Mouse (Mus musculus): Measurements from ENCODE around the gene Odf2l.
A peak's percentile ranks its signal among the peaks of the same experiment; 100 is the strongest.

Odf2l gene

GRCm38 (mm10) chr3:145118254-145119001, at the start of gene Odf2l:
TSS of gene Odf2l (plus strand) at chr3:145118588.
- DNase-seq (ENCODE audit: low read depth in 1 of 2, low spot score in 2 of 2) = peak; percentile 86 to 96

GRCm38 (mm10) chr3:145068964-145069363, 49.4 kb upstream of the Odf2l start:
- DNase-seq (ENCODE audit: low read depth in 1 of 2, low spot score in 2 of 2) = no peak

GRCm38 (mm10) chr3:145072339-145072738, 46.0 kb upstream of the Odf2l start:
- DNase-seq (ENCODE audit: low read depth in 1 of 2, low spot score in 2 of 2) = no peak

GRCm38 (mm10) chr3:145078405-145078804, 40.0 kb upstream of the Odf2l start:
- no peak for DNase-seq (ENCODE audit: low read depth in 1 of 2, low spot score in 2 of 2)

GRCm38 (mm10) chr3:145080904-145081303, 37.5 kb upstream of the Odf2l start:
- DNase-seq (ENCODE audit: low read depth in 1 of 2, low spot score in 2 of 2) = no peak

- no peak for DNase-seq (ENCODE audit: low read depth in 1 of 2, low spot score in 2 of 2)
Measured at GRCm38 (mm10) chr3:145083081-145083480, 35.3 kb upstream of the Odf2l start.

GRCm38 (mm10) chr3:145086180-145086579, 32.2 kb upstream of the Odf2l start:
- DNase-seq (ENCODE audit: low read depth in 1 of 2, low spot score in 2 of 2) = no peak

GRCm38 (mm10) chr3:145087857-145088598, 30.4 kb upstream of the Odf2l start:
- DNase-seq (ENCODE audit: low read depth in 1 of 2, low spot score in 2 of 2) = no peak

GRCm38 (mm10) chr3:145099291-145099690, 19.1 kb upstream of the Odf2l start, which contains the start of gene Clca2:
TSS of gene Clca2 (minus strand) at chr3:145099443.
- no peak for DNase-seq (ENCODE audit: low read depth in 1 of 2, low spot score in 2 of 2)

- DNase-seq (ENCODE audit: low read depth in 1 of 2, low spot score in 2 of 2) = no peak
Measured at GRCm38 (mm10) chr3:145101891-145102555, 16.4 kb upstream of the Odf2l start.

- no peak for DNase-seq (ENCODE audit: low read depth in 1 of 2, low spot score in 2 of 2)
Measured at GRCm38 (mm10) chr3:145103321-145103720, 15.1 kb upstream of the Odf2l start.

- DNase-seq (ENCODE audit: low read depth in 1 of 2, low spot score in 2 of 2) = no peak
Measured at GRCm38 (mm10) chr3:145103770-145104169, 14.6 kb upstream of the Odf2l start.

- no peak for DNase-seq (ENCODE audit: low read depth in 1 of 2, low spot score in 2 of 2)
Measured at GRCm38 (mm10) chr3:145105076-145105772, 13.2 kb upstream of the Odf2l start.

GRCm38 (mm10) chr3:145105773-145106504, 12.4 kb upstream of the Odf2l start:
- DNase-seq (ENCODE audit: low read depth in 1 of 2, low spot score in 2 of 2) = no peak

- no peak for DNase-seq (ENCODE audit: low read depth in 1 of 2, low spot score in 2 of 2)
Measured at GRCm38 (mm10) chr3:145115169-145115568, 3.2 kb upstream of the Odf2l start.

GRCm38 (mm10) chr3:145117637-145118036, 751 bp upstream of the Odf2l start:
- DNase-seq (ENCODE audit: low read depth in 1 of 2, low spot score in 2 of 2) = no peak

- DNase-seq (ENCODE audit: low read depth in 1 of 2, low spot score in 2 of 2) = no peak
Measured at GRCm38 (mm10) chr3:145119002-145119358, 592 bp downstream of the Odf2l start.

- no peak for DNase-seq (ENCODE audit: low read depth in 1 of 2, low spot score in 2 of 2)
Measured at GRCm38 (mm10) chr3:145119425-145119824, 1.0 kb downstream of the Odf2l start.

GRCm38 (mm10) chr3:145126618-145127017, 8.2 kb downstream of the Odf2l start:
- no peak for DNase-seq (ENCODE audit: low read depth in 1 of 2, low spot score in 2 of 2)

GRCm38 (mm10) chr3:145129356-145129755, 11.0 kb downstream of the Odf2l start:
- DNase-seq (ENCODE audit: low read depth in 1 of 2, low spot score in 2 of 2) = no peak
